Mouse (Mus musculus): ENCODE data around the gene Gcsam. TPM values are rescaled to one million over a fixed set of nuclear protein-coding genes. Genes with fewer than 3 reads are reported as not detected.

Gcsam gene
- polyA plus RNA-seq, 1 experiment: not detected

DNA sequence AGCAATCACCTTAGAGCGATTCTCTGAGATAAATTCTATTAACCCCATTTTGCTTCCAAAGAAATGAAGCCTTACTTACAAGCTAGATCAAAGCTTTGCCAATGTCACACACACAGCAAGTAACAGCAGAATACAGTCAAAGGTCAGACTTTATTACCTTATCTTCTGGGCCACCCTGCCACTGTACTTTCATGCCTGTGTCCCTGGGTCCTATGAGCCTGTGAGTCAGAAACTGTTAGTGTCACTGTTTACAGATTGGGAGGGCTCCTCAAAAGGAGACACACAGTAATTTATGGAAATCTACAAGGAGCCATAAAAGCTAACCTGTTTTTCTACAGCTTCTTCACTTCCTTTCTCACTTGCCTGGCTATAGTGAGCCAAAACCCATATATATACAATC, 48.1 kb downstream of the Gcsam start:
- H3K27me3 ChIP-seq (ENCODE audit: control insufficient read depth): peaks cover 5% of the 10 kb centered on the region
- no peaks in the 10 kb centered on the region for H3K36me3 ChIP-seq (ENCODE audit: control insufficient read depth)
- peaks cover 11% of the 10 kb centered on the region for H3K4me1 ChIP-seq (ENCODE audit: control insufficient read depth)
- no peak overlapping the region for H3K4me3 ChIP-seq (replicated peaks)
- TF ChIP-seq GATA1 (IDR thresholded peaks at IDR 0.05; ENCODE audit: low read length) (no peak), TAL1 (IDR thresholded peaks at IDR 0.05; ENCODE audit: low read length) (no peak)
- H3K9me3 ChIP-seq (ENCODE audit: control insufficient read depth, low read length): no peaks in the 10 kb centered on the region

DNA sequence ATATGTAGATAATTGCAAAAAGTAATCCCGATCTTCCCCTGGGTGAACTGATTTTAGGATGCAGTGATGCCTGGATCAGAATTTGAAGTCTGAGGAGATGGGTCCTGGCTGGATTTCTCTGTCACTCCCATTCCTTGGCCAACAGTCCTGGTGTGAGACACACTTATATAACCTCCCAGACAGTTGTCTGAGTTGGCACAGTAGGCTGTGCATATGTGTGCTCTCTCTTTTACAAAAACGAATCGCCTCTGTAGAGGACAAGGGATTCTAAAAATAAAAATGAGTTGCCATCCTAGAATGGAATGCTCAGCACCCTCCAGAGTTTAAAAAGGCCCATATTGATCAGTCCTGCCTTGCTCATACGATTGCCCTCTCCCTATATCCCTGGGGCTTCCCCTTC, 49.4 kb downstream of the Gcsam start:
- Histone ChIP-seq H3K36me3 (ENCODE audit: control insufficient read depth) (no peaks in the 10 kb centered on the region), H3K4me1 (ENCODE audit: control insufficient read depth) (peaks cover 5% of the 10 kb centered on the region), H3K27me3 (ENCODE audit: control insufficient read depth) (no peaks in the 10 kb centered on the region), H3K4me3 (replicated peaks) (no peak overlapping the region), H3K9me3 (ENCODE audit: control insufficient read depth, low read length) (no peaks in the 10 kb centered on the region)
- TF ChIP-seq TAL1 (IDR thresholded peaks at IDR 0.05; ENCODE audit: low read length): no peak
- no peak for TF ChIP-seq GATA1 (IDR thresholded peaks at IDR 0.05; ENCODE audit: low read length)

- no peak for TF ChIP-seq TAL1 (IDR thresholded peaks at IDR 0.05; ENCODE audit: low read length)
- no peak for TF ChIP-seq GATA1 (IDR thresholded peaks at IDR 0.05; ENCODE audit: low read length)
- no peaks in the 10 kb centered on the region for H3K9me3 ChIP-seq (ENCODE audit: control insufficient read depth, low read length)
- H3K27me3 ChIP-seq (ENCODE audit: control insufficient read depth): no peaks in the 10 kb centered on the region
- no peaks in the 10 kb centered on the region for H3K36me3 ChIP-seq (ENCODE audit: control insufficient read depth)
- no peak overlapping the region for H3K4me3 ChIP-seq (replicated peaks)
- peaks cover 5% of the 10 kb centered on the region for H3K4me1 ChIP-seq (ENCODE audit: control insufficient read depth)
Measured at GRCm38 (mm10) chr16:45662381-45662780, 52.2 kb downstream of the Gcsam start.

DNA sequence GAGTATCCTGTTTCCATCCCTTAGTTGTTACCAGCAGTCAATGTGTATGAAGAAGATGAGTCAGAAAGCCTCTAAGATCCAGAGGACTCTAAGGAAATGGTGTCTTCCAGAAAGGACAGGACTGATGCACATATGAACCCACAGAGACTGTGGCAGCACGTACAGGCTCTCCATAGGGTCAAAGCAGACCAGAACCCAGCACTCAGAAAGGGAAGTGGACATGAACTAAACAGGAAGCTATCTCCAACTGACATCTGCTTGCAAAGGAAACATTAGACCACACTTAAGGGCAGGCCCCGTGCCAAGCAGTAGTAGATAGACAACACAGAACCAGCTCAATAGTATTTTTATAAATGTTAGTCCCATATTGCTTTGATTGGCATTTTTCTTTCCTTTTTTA, 56.0 kb downstream of the Gcsam start:
- no peak overlapping the region for H3K4me3 ChIP-seq (replicated peaks)
- TF ChIP-seq GATA1 (IDR thresholded peaks at IDR 0.05; ENCODE audit: low read length): no peak
- no peak for TF ChIP-seq TAL1 (IDR thresholded peaks at IDR 0.05; ENCODE audit: low read length)
- H3K9me3 ChIP-seq (ENCODE audit: control insufficient read depth, low read length): no peaks in the 10 kb centered on the region
- no peaks in the 10 kb centered on the region; the same call in 1 of the 2 replicates for H3K4me1 ChIP-seq (ENCODE audit: control insufficient read depth)
- no peaks in the 10 kb centered on the region for H3K36me3 ChIP-seq (ENCODE audit: control insufficient read depth)
- H3K27me3 ChIP-seq (ENCODE audit: control insufficient read depth): no peaks in the 10 kb centered on the region

- Histone ChIP-seq H3K27me3 (ENCODE audit: control insufficient read depth) (no peaks in the 10 kb centered on the region), H3K4me3 (replicated peaks) (no peak overlapping the region), H3K4me1 (ENCODE audit: control insufficient read depth) (no peaks in the 10 kb centered on the region; the same call in 1 of the 2 replicates)
Measured at GRCm38 (mm10) chr16:45668178-45668577, 58.0 kb downstream of the Gcsam start.

DNA sequence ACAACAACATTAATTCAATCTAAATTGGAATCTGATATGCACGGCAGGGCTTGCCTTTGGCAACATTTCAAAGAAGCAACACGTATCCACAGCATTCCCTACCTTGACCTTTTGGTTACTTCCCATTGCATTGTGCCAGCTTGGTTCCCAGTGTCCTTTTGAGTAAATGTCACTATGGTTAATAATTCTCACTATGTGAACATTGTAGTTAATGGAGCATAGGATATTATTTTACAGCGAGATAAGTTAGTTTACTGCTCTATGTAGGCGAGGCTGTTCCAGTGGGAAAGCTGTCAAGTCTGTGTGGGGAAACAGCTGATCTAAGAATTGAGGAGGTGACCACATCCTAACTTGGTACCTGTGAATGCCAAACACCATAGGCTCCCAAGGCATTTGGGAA, 59.8 kb downstream of the Gcsam start:
- no peaks in the 10 kb centered on the region for H3K9me3 ChIP-seq (ENCODE audit: control insufficient read depth, low read length)
- TF ChIP-seq TAL1 (IDR thresholded peaks at IDR 0.05; ENCODE audit: low read length) (no peak), GATA1 (IDR thresholded peaks at IDR 0.05; ENCODE audit: low read length) (no peak)
- no peaks in the 10 kb centered on the region for H3K36me3 ChIP-seq (ENCODE audit: control insufficient read depth)
- H3K4me1 ChIP-seq (ENCODE audit: control insufficient read depth): no peaks in the 10 kb centered on the region; the same call in 1 of the 2 replicates
- H3K27me3 ChIP-seq (ENCODE audit: control insufficient read depth): no peaks in the 10 kb centered on the region
- H3K4me3 ChIP-seq (replicated peaks): no peak overlapping the region

More at GRCm38 (mm10) chr16:45668178-45668577, 58.0 kb downstream of the Gcsam start:
- TF ChIP-seq TAL1 (IDR thresholded peaks at IDR 0.05; ENCODE audit: low read length) (no peak), GATA1 (IDR thresholded peaks at IDR 0.05; ENCODE audit: low read length) (no peak)
- Histone ChIP-seq H3K9me3 (ENCODE audit: control insufficient read depth, low read length) (no peaks in the 10 kb centered on the region), H3K36me3 (ENCODE audit: control insufficient read depth) (no peaks in the 10 kb centered on the region)

Other genes starting within 250 kb of the Gcsam start
- 0.03 TPM in 1 of 2 replicates, not detected in the other for gene Cd200, start 201.3 kb upstream of the Gcsam start, polyA plus RNA-seq (2012)
- not detected in 2 replicates for gene Gm609, start 117.4 kb upstream of the Gcsam start, polyA plus RNA-seq (2012)
- gene Gm17783, start 78.3 kb upstream of the Gcsam start, polyA plus RNA-seq (2012): not detected in 2 replicates
- gene Slc9c1, start 75.1 kb upstream of the Gcsam start, polyA plus RNA-seq (2012): not detected in 2 replicates
- gene BC016579, start 43.7 kb downstream of the Gcsam start, polyA plus RNA-seq (2012): not detected in 2 replicates
- gene Tmprss7, start 83.3 kb downstream of the Gcsam start, polyA plus RNA-seq (2012): not detected in 2 replicates
- 0.03 TPM in 1 of 2 replicates, not detected in the other for gene Tagln3, start 114.2 kb downstream of the Gcsam start, polyA plus RNA-seq (2012)
- 0.45 and 0.54 TPM in 2 replicates for gene Abhd10, start 132.6 kb downstream of the Gcsam start, polyA plus RNA-seq (2012)

All from erythroblast, embryonic 14.5 days (primary cell).